Mouse (Mus musculus): Measurements from ENCODE around the gene Fam161b.
"Not testable (repeated sequence)": the region's sequence is repeated elsewhere in the genome, so short reads cannot be mapped to it uniquely, and the experiment has no call there.

Gene Fam161b

DNA sequence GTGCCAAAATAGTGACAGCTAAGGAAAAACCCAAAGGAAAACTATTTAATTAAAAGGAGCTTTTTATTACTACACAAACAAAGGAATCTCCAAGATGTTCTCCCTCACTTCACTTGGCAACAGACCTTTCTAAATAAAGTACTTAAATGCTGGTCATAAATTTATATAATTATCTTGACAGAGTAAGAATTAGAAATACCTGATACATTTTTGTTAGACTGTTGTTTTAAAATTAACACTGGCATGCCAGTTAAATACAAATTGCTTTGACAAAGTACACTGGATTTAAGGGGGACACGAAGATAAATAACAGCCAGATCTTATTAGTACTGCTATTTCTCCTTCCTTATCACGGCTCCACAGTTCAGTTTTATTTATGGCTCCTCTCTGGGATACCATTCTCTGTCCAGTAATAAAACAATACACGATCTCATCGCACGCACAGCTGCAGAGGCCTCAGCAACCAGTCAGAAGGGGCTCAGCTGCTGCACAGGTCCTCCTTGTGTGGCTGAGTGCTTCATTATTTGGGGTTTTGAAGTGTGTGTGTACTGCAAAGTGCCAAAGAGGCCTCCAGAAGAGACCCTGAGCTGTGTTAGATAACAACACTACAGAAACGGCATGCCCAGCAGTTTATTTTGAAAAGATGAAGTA, 12.3 kb upstream of the Fam161b start:
- no peak for DNase-seq

DNA sequence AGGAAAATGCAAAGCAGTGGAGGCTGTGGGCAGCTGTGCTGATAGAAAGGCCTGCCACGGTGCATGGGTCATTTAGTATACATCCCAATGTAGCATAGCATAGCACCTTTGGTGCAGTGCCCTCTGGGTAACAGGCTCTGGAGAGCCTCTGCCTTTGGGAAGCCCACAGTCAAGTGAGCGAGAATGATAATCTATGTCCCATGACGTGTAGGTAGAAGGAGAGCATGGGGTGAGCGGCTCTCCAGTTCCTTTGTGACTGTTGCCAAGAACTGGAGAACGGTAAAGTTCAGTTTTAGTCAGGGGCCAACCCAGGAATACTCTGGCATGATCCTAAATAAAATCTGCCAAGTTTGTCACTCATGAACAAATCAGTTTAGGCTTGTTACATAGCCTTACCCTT, 10.0 kb upstream of the Fam161b start:
- no peak for DNase-seq

DNA sequence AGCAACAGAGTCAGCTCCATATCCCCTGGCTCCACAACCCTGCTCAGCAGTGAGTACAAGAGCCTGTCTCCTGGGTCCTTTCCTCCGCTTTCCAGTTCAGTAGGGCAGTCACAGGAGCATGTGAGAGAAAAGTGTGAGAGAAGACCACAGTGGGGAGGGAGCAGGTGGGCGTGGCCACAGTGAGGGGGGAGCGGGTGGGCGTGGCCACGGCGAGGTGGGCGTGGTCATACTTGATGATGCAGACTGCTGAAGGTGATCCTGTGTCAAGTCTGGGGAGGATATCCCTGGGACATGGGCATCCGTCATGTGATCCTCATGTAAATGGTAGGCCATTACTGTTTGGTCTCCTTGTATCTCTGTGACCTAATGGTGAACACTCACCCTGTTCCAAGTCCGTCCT, 5.3 kb upstream of the Fam161b start:
- DNase-seq, result no peak

DNA sequence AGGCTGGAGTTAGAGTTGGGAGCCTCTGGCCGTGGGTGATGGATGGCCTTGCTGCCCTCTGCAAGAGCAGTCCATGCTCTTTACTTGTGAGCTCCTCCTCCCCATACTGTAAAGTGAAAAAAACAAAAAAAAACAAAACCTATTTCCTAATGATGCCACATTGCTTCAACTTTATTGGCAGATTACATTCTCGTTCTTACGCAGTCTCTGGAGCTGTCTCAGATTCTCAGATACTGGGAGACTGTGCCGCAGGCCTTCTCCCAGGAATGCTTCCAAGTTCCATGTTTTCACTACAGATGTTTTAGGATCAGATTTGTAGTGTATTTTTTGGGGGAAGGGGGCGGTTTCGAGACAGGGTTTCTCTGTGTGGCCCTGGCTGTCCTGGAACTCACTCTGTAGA, 3.5 kb upstream of the Fam161b start:
- no peak for DNase-seq

DNA sequence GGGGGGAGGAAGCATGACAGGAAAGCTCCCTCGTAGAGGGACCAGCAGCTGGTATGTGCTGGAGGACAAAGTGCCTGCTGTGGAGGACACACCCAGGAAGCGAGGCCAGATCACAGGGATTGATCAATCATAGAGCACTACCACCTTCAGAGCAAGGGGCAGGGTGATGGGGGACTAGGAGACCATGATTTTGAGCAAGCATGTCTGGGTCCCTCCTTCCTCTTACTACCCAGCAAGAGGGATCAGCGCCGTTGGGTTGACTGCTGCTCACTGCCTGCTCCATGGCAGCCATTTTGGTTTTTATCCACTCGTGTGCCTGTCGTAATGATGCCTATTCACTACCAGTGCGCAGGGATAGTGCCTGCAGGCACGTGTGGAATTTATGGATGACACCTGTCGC, 2.7 kb upstream of the Fam161b start:
- no peak for DNase-seq

DNA sequence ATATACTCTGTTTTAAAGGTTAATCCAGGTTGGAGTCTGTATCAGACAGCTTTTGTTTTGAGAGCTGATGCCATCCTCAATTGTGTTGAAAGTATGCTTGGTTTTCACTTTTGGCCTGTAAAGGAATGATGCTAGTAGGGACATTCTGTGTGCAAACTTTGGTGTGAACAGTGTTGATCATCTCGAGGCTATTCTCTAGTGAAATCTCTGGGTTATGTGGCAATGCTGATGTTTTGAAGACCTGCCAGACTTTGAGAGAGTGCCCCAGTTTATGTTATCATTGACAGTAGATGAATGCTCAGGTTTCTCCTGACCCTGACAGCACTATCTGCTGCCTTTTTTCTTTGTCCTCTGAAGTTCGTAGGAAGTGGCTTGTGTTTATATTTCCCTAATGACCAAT, 1.2 kb upstream of the Fam161b start:
- no peak for DNase-seq

DNA sequence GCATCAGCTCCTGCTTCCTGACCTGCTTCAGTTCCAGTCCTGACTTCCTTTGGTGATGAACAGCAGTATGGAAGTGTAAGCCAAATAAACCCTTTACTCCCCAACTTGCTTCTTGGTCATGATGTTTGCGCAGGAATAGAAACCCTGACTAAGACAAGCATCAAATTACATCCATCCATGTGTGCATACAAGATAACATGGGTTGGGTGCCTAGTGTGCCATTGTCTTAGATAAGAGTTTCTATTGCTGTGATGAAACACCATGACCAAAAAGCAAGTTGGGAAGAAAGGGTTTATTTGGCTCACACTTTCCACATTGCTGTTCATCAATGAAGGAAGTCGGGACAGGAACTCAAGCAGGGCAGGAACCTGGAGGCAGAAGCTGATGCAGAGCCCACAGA, 2.9 kb downstream of the Fam161b start:
- DNase-seq, result not testable (repeated sequence)

DNA sequence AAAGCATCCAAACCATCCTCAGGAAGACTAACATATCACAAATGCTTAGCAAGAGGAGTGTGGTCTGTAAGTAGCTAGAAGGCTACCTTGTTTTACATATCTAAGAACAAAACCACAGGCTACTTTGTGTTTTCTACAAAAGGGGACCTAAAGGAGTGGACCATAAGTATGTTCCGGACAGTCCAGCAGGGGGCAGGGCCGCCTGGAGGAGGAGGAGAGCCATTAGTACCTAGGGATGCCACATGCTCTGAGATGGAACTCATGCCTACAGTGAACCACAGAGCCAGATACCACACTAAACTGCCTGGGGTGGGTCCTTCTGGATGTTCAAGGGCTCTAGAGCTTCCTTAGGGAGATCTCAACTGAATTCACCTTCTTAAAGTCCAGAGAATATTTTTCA, 14.4 kb downstream of the Fam161b start:
- DNase-seq, result peak; percentile 34

DNA sequence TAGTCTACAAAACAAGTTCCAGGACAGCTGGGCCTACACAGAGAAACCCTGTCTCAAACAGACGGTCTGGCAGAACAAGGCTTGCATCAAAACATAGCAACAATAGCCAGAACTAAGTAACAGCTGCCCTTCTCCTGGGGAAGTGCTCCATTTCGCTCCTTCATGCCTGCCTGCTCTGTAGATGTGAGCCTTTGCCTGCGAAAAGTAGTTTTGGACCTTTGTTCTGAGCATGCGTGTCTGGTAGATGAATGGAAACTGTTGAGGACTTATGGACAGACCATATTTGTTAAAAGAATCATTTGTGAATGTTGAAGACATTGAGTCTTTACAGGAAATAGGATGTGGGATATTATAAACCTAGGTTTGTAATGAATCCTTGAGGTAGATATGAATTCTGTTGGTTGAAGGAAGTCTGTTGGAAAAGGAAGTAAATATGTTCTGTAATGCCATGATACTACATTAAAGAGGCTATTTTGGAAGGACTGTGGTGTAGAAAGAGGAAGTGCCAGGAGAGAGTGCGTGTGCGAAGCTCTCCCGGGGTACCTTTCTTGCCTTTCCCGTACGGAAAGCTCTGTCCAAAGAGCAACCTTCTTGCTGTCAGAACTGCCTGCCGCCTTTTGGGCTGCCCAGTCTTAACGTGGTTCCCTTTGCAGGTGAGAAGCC, 24.5 kb downstream of the Fam161b start:
- DNase-seq, result no peak

DNA sequence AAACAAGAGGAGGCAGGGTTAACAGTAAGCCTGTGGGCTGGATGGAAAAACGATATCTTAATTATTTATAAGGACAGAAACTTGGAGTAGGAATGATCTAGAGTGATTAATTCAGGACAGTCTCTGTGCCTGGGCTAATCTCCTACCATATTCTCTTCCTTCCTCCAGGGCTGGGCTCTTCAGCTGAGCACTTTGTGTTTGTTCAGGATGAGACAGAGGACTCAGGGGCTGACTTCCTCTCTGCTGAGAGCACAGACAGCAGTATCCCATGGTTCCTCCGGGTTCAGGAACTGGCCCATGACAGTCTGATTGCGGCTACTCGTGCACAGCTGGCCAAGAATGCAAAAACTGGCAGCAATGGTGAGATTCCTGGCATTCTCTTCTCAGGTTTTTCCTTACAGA, 34.5 kb downstream of the Fam161b start:
- DNase-seq, result peak; percentile 69

DNA sequence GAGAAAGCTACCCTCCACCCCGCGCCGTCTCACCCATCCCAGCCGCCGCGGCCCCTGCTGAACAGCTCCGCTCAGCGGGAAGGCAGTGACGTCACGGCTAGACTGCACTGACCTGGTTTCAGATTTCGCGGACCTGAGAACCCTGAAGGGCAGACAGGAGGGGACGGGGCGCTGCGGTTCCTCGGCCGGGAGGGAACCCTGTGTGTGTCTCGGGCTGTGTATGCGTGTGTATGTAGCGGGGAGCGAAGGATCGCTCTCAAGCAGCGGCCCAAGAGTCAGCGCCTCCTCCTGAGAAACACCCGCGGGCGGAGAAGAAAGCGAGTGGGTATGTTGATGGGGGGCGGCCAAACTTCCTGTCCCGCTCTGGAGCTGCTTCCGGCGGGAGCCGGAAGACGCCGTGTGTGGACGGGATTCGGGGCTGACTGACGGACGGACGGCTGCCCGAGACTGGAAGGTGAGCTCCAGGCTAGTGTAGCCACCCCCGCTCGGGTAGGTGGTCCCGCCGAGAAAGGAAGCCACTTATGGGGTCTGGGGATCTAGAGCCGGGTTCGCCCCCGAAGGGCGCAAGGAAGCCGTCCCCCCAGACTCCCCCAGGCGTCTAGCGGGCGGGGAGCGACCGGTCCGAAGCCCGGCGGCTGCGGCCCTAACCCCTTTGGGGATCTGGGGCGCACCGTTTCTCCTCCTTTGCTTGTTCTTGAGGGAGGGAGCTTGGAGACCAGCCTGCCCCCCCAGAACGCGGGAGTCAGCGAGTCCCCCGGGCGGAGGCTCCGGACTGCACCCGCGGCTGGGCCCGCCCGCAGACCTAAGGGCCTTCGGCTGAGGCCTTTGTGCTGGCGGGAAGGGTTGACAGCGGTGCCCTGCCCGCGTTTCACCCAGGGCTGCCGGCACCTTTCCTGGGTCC, 44.7 kb downstream of the Fam161b start, which contains the start of gene Zfp410:
Zfp410 (plus strand) TSS at position 132 of the 901 bp plus-strand sequence.
- DNase-seq, result peak; percentile 94

DNA sequence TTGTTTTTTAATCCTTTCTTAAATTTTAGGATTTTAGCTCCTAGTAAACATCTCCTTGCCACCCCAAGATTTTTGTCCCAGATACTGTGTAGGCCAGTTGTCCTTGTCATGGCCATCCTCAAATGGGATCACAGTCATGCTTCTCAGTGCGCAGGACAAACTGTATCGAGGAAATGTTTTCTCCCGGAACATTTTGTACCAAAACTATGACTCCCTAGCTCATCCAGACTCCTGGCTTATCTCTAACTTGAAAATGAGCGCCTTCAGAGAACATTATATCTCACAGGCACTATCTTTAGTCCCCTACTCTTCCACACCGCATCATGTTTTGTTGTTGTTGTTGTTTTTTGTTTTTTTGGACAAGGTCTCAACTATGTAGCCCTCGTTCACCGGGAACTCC, 45.6 kb downstream of the Fam161b start:
- DNase-seq, result no peak

DNA sequence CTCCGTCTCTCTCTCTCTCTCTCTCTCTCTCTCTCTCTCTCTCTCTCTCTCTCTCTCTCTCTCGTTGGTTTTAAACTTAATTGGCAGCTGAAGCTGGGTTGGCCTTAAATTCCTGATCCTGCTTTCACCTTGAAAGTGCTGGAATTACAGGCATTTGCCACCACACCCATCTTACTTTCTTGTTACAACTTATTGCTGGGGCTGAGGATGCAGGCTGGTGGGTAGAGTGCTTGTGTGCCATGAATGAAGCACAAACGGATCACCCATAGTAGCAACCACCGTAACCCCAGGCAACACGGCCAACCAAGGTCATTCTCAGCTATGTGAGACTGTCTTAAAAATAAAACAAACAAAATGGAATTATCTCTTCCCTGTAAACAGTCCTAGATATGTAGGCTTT, 50.3 kb downstream of the Fam161b start:
- DNase-seq, result no peak

DNA sequence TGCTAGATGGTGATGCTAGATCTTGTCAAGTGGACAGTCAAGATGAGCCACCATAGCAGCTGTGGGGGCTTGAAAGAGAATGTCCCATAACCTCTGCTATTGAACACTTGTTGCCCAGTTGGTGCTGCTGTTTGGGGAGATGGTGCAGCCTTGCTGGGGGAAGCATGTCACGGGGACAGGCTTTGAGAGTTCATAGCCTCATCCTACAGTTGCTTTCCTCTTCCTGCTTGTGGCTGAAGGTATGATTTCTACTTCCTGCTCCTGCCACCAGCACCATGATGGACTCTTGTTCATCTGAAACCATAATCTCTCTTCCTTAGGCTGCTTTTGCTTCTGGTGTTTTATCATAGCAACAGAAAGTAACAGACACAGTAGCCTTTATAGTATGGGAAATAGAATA, 57.1 kb downstream of the Fam161b start:
- no peak for DNase-seq

DNA sequence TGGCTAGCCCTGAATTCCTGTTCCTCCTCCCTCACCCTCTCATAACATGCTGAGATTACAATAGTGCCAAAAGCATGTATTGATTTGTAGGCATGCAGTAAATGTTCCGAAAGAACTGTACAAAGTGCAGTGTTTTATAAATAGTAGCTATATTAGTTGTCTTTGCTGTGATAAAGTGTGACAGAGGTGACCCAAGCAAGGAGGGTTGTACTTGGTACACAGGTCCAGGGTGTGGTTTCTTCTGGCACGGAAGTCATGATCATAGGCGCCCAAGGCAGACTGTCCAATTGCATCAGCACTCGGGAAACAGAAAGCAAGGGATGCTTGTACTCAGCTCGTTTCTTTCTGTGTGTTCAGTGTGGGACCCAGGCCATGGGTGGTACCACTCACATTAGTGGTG, 57.5 kb downstream of the Fam161b start:
- no peak for DNase-seq

DNA sequence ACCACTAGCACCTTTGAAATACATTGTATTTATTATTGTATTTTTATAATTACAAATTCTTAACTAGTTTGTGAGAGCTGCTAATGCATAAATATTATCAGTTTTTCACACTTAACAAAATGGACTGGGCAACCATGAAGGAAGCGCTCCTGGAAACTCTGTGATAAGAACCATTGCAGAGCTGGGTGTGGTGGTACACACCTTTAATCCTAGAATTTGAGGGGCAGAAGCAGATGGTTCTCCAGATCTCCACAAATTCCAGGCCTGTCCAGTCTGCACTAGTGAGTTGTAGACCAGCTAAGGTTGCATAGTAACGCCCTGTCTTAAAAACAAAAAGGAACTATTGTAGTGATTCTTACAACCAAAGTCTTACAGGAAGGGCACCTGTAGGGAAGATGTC, 62.4 kb downstream of the Fam161b start:
- no peak for DNase-seq

DNA sequence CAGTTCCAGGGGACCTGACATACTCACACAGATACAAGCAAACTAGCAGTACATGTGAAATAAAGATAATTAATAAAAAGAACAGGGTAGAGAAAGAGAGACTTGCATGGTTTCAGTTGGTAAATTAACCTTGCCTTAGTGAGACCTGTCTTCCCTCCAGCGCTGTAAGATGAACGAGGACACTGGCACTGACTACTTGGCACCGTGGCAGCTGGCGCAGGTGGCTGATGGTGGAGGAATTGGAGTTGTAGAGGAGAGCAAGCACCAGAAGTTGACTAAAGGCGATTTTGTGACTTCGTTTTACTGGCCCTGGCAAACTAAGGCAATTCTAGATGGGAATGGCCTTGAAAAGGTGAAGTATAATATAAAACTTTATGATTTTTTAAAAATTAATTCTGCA, 63.8 kb downstream of the Fam161b start:
- no peak for DNase-seq

Measured in kidney, postnatal 14 days (tissue).